In the genomic region with DNA sequence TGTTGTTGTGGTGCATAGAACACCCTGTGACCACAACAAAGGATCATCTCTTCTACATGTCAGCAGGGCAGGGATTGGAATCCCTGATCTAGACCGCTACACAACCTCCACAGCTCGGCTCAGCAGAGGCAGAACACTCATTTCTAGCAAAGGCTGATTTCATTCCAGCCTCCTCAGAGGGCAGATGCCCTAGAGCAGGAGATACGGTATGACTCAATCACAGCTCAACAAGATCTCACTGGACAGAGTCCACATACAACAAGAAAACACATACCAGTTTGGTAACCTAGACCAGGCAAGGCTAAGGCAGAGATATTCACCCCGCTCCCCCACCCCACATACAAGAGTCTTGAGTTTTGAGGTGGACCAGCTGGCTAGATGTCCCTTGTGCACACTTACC, we compare ENCODE assay signal across 23 mouse cellular contexts. TPM values are rescaled to one million over a fixed set of nuclear protein-coding genes. Genes with fewer than 3 reads are reported as not detected.
"Had no signal": no experiment of that assay in that cellular context is flagged by ENCODE, and none has a peak within 500 bp of the region (broad histone marks: within the 10 kb centered on the region; RNA-seq: fewer than 3 reads in every experiment).

No protein-coding gene starts in this region.

- H3K4me3 ChIP-seq: gastrocnemius, adult 2 months; heart, adult 2 months; heart, embryonic 12.5 days; hindbrain, embryonic 10.5 days; hindbrain, embryonic 12.5 days; intestine, embryonic 15.5 days; layer of hippocampus, adult 2 months; left cerebral cortex, adult 2 months; limb, embryonic 10.5 days; limb, embryonic 12.5 days; liver, embryonic 13.5 days had no signal

- H3K27me3 ChIP-seq: heart, embryonic 12.5 days; hindbrain, embryonic 12.5 days; intestine, embryonic 15.5 days; limb, embryonic 12.5 days; liver, embryonic 13.5 days had no signal

- H3K4me1 ChIP-seq: heart, embryonic 12.5 days; hindbrain, embryonic 10.5 days; hindbrain, embryonic 12.5 days; intestine, embryonic 15.5 days; limb, embryonic 10.5 days; limb, embryonic 12.5 days; liver, embryonic 13.5 days had no signal

- DNase-seq: gastrocnemius, adult 2 months; gastrocnemius, postnatal 10 days; gastrocnemius, postnatal 25 days; heart, adult 2 months; heart, postnatal 10 days; heart, postnatal 4 days; kidney, adult 18-20 months; kidney, adult 8-10 months; kidney, postnatal 10 days; kidney, postnatal 25 days; kidney, postnatal 4 days; liver; liver, embryonic 13.5 days had no signal

- H3K27ac ChIP-seq: gastrocnemius, adult 2 months; heart, adult 2 months; hindbrain, embryonic 10.5 days; hindbrain, embryonic 12.5 days; hindbrain, embryonic 14.5 days; intestine, embryonic 15.5 days; layer of hippocampus, adult 2 months; left cerebral cortex, adult 2 months; limb, embryonic 10.5 days; limb, embryonic 12.5 days; liver, embryonic 13.5 days had no signal

- H3K9me3 ChIP-seq: heart, embryonic 12.5 days; hindbrain, embryonic 10.5 days; hindbrain, embryonic 12.5 days; intestine, embryonic 15.5 days; limb, embryonic 10.5 days; limb, embryonic 12.5 days; liver, embryonic 13.5 days had no signal

RNA-seq across cellular contexts. Expression of a gene that starts 43.3 kb away (rescaled TPM):
- total RNA-seq: granulocyte monocyte progenitor cell, adult 5-6 weeks had no signal
